Mouse (Mus musculus): ENCODE data around the gene Cdh22. TPM values are rescaled to one million over a fixed set of nuclear protein-coding genes. Genes with fewer than 3 reads are reported as not detected.

The Cdh22 gene
- polyA plus RNA-seq, 1 experiment, result not detected

GRCm38 (mm10) chr2:165252801-165253200 lies 18.1 kb upstream of the Cdh22 start:
- Histone ChIP-seq H3K4me1 (ENCODE audit: control insufficient read depth, insufficient read depth, low read length) (no peaks in the 10 kb centered on the region), H3K4me3 (ENCODE audit: insufficient read depth, low read length) (no peak overlapping the region), H3K27ac (ENCODE audit: insufficient read depth, low read length) (no peak overlapping the region)
- TF ChIP-seq POLR2A (IDR thresholded peaks at IDR 0.05; ENCODE audit: low read depth, low read length) (no peak), CTCF (IDR thresholded peaks at IDR 0.05; ENCODE audit: borderline replicate concordance, insufficient read depth, low read length) (no peak)

- H3K4me1 ChIP-seq (ENCODE audit: control insufficient read depth, insufficient read depth, low read length), result no peaks in the 10 kb centered on the region
- H3K4me3 ChIP-seq (ENCODE audit: insufficient read depth, low read length), result no peak overlapping the region
- TF ChIP-seq POLR2A (IDR thresholded peaks at IDR 0.05; ENCODE audit: low read depth, low read length) (no peak), CTCF (IDR thresholded peaks at IDR 0.05; ENCODE audit: borderline replicate concordance, insufficient read depth, low read length) (no peak)
- no peak overlapping the region for H3K27ac ChIP-seq (ENCODE audit: insufficient read depth, low read length)
Observed at GRCm38 (mm10) chr2:165252381-165252780, 17.7 kb upstream of the Cdh22 start.

GRCm38 (mm10) chr2:165250903-165251302 lies 16.2 kb upstream of the Cdh22 start:
- TF ChIP-seq POLR2A (IDR thresholded peaks at IDR 0.05; ENCODE audit: low read depth, low read length) (no peak), CTCF (IDR thresholded peaks at IDR 0.05; ENCODE audit: borderline replicate concordance, insufficient read depth, low read length) (no peak)
- Histone ChIP-seq H3K27ac (ENCODE audit: insufficient read depth, low read length) (no peak overlapping the region), H3K4me3 (ENCODE audit: insufficient read depth, low read length) (no peak overlapping the region), H3K4me1 (ENCODE audit: control insufficient read depth, insufficient read depth, low read length) (no peaks in the 10 kb centered on the region)

DNA sequence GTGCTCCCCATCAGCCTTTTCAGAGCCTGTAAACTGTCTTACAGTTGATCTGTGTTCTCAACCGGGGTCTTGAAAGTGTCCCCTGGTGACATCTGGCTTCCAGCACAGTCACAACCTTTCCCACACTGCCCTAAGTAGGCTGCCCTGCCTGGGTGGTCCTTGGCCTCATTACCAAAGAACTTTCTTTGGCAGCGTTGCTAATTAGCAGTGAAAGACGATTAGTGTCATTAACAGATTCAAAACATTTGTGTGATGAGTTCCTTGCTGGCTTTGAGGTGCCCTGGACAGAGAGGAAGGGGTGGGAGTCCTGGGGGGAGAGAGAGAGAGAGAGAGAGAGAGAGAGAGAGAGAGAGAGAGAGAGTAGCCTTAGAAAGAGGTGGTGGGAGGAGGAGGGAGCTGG lies 14.3 kb upstream of the Cdh22 start:
- Histone ChIP-seq H3K27ac (ENCODE audit: insufficient read depth, low read length) (no peak overlapping the region), H3K4me3 (ENCODE audit: insufficient read depth, low read length) (no peak overlapping the region), H3K4me1 (ENCODE audit: control insufficient read depth, insufficient read depth, low read length) (no peaks in the 10 kb centered on the region)
- TF ChIP-seq CTCF (IDR thresholded peaks at IDR 0.05; ENCODE audit: borderline replicate concordance, insufficient read depth, low read length), result no peak
- TF ChIP-seq POLR2A (IDR thresholded peaks at IDR 0.05; ENCODE audit: low read depth, low read length), result no peak

GRCm38 (mm10) chr2:165246349-165246748 lies 11.7 kb upstream of the Cdh22 start:
- TF ChIP-seq CTCF (IDR thresholded peaks at IDR 0.05; ENCODE audit: borderline replicate concordance, insufficient read depth, low read length), result no peak
- TF ChIP-seq POLR2A (IDR thresholded peaks at IDR 0.05; ENCODE audit: low read depth, low read length), result no peak

DNA sequence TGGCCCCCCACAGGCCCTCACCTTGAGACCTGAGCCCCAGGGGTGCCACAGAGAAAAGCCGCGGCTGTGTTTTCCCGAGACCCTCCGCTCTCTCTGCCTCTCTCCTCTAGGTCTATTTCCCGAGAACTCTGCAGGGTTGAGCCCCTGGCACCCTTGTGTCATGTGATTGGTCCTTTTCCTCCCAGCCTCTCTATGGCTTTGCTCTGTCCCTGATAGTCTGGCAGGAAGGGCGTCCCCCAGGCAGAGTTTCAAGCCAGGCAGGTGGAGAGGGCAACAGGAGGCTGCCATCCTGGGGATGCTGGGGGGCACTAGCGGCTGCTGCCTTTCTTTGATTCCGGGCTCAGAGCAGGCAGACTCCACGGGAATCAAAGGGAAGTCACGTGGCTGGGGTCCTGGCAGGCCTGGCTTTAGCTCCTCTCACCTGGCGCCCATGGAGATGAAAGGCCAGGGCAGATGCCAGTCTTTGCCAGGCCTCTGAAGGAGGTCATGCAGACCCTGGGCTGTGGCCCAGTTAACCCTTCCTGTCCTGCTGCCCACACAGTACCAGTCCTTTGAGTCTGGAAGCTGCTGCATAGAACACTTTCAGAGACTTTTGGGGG lies 8.6 kb upstream of the Cdh22 start:
- no peak overlapping the region for H3K4me3 ChIP-seq (ENCODE audit: insufficient read depth, low read length)
- no peak for TF ChIP-seq CTCF (IDR thresholded peaks at IDR 0.05; ENCODE audit: borderline replicate concordance, insufficient read depth, low read length)
- TF ChIP-seq POLR2A (IDR thresholded peaks at IDR 0.05; ENCODE audit: low read depth, low read length), result no peak
- no peaks in the 10 kb centered on the region for H3K4me1 ChIP-seq (ENCODE audit: control insufficient read depth, insufficient read depth, low read length)

More at GRCm38 (mm10) chr2:165246349-165246748, 11.7 kb upstream of the Cdh22 start:
- H3K4me3 ChIP-seq (ENCODE audit: insufficient read depth, low read length), result no peak overlapping the region
- H3K27ac ChIP-seq (ENCODE audit: insufficient read depth, low read length), result no peak overlapping the region
- no peaks in the 10 kb centered on the region for H3K4me1 ChIP-seq (ENCODE audit: control insufficient read depth, insufficient read depth, low read length)

GRCm38 (mm10) chr2:165242575-165242974 lies 7.9 kb upstream of the Cdh22 start:
- Histone ChIP-seq H3K4me3 (ENCODE audit: insufficient read depth, low read length) (no peak overlapping the region), H3K27ac (ENCODE audit: insufficient read depth, low read length) (no peak overlapping the region), H3K4me1 (ENCODE audit: control insufficient read depth, insufficient read depth, low read length) (no peaks in the 10 kb centered on the region)
- TF ChIP-seq POLR2A (IDR thresholded peaks at IDR 0.05; ENCODE audit: low read depth, low read length) (no peak), CTCF (IDR thresholded peaks at IDR 0.05; ENCODE audit: borderline replicate concordance, insufficient read depth, low read length) (no peak)

More for the DNA sequence above, 8.6 kb upstream of the Cdh22 start:
- H3K27ac ChIP-seq (ENCODE audit: insufficient read depth, low read length), result no peak overlapping the region

DNA sequence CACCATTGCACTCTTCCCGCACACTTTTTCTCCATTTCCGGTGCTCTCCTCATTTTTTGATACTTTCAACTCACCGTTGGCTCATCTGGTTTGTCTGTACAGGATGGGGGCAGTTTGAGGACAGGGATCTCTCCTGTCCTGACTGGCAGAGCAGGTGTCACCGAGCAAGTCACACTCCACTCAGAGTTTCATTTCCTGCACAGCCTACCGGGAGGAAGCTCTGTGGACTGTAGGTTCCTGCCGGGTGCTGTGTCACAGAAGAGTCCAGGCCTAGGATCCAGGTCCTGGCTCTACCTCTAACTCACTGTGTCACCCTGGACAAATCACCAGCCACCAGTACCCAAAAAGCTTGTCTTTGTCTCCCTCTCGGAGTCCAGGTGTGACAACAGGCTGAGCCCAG lies 7.1 kb upstream of the Cdh22 start:
- TF ChIP-seq CTCF (IDR thresholded peaks at IDR 0.05; ENCODE audit: borderline replicate concordance, insufficient read depth, low read length) (no peak), POLR2A (IDR thresholded peaks at IDR 0.05; ENCODE audit: low read depth, low read length) (no peak)
- Histone ChIP-seq H3K27ac (ENCODE audit: insufficient read depth, low read length) (no peak overlapping the region), H3K4me3 (ENCODE audit: insufficient read depth, low read length) (no peak overlapping the region), H3K4me1 (ENCODE audit: control insufficient read depth, insufficient read depth, low read length) (no peaks in the 10 kb centered on the region)

- no peaks in the 10 kb centered on the region for H3K4me1 ChIP-seq (ENCODE audit: control insufficient read depth, insufficient read depth, low read length)
- TF ChIP-seq POLR2A (IDR thresholded peaks at IDR 0.05; ENCODE audit: low read depth, low read length), result no peak
- no peak for TF ChIP-seq CTCF (IDR thresholded peaks at IDR 0.05; ENCODE audit: borderline replicate concordance, insufficient read depth, low read length)
- H3K4me3 ChIP-seq (ENCODE audit: insufficient read depth, low read length), result no peak overlapping the region
- no peak overlapping the region for H3K27ac ChIP-seq (ENCODE audit: insufficient read depth, low read length)
Observed at GRCm38 (mm10) chr2:165240371-165240770, 5.7 kb upstream of the Cdh22 start.

- no peak overlapping the region for H3K4me3 ChIP-seq (ENCODE audit: insufficient read depth, low read length)
- no peaks in the 10 kb centered on the region for H3K4me1 ChIP-seq (ENCODE audit: control insufficient read depth, insufficient read depth, low read length)
- no peak overlapping the region for H3K27ac ChIP-seq (ENCODE audit: insufficient read depth, low read length)
- TF ChIP-seq POLR2A (IDR thresholded peaks at IDR 0.05; ENCODE audit: low read depth, low read length), result no peak
- no peak for TF ChIP-seq CTCF (IDR thresholded peaks at IDR 0.05; ENCODE audit: borderline replicate concordance, insufficient read depth, low read length)
Observed at GRCm38 (mm10) chr2:165239533-165240144, 5.0 kb upstream of the Cdh22 start.
